ENCODE assay signal across 8 mouse cellular contexts in the genomic region with DNA sequence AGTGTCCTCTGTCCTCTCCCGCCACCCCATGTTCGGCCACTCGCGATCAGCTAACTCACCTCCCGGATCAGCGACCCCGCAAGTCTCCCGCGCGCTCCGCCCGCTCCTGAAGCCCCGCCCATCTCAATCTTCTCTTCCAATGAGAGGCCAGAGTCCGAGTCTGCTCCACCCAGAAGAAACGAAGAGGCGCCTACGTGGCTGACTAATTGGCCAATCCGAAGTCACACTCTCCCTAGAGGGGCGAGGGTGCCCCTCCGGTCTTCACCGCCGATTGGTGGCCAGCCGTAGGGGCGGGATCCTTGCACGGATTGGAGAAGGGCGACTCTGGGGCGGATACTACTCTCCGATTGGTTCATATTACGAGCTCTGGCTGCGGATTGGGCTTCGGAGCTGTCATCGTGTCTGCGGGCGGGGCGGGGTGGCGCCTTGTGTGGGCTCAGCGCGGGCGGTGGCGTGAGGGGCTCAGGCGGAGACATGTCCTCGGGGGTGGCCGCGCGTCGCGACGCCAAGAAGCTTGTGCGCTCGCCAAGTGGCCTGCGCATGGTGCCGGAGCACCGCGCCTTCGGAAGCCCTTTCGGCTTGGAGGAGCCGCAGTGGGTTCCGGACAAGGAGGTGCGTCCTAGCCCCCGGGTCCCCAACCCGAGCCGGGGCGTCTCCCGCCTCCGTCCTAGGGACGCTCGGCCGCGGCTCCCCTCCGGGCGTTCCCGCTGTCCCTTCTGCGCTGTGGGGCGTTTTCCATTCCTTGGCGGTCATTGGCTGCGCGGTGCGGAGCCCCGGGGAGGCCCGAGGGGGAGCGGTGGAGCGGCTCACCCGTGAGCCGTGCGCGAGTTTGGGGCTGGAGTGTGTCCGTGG. TPM values are rescaled to one million over a fixed set of nuclear protein-coding genes. Genes with fewer than 3 reads are reported as not detected.
A peak's percentile ranks its signal among the peaks of the same experiment; 100 is the strongest.
DNase-seq lines count a peak whose midpoint lies in the region; ATAC-seq and TF ChIP-seq lines count a peak whose summit lies in the region.

A gene (minus strand): TSS at position 108 of the 852 bp plus-strand sequence.
A gene (plus strand): TSS at position 405 of the 852 bp plus-strand sequence.

- peak within 1 kb of the TSS; percentile 95 for H3K4me2 ChIP-seq in forebrain, embryonic 15.5 days (replicated peaks)

- no peaks in the 10 kb centered on the region for H3K9me3 ChIP-seq in ES-E14 (ENCODE audit: control insufficient read depth, insufficient read depth, low read depth, low read length)
- no peaks in the 10 kb centered on the region for H3K9me3 ChIP-seq in forebrain, embryonic 15.5 days

- intact Hi-C loops in heart, postnatal 25 days (cut with DNase I) = loop anchor here (5.0 kb wide), 1 partner anchor 57 kb away; a partner anchor contains a TSS

- peak within 1 kb of the TSS; percentile 89 for H3K9ac ChIP-seq in ES-E14 (ENCODE audit: insufficient read depth, low read depth, low read length, poor library complexity, severe bottlenecking)
- H3K9ac ChIP-seq in forebrain, embryonic 15.5 days (replicated peaks) = peak within 1 kb of the TSS; percentile 79

- peaks cover 9 to 24% of the 10 kb centered on the region in 2 experiments; a peak in 3 of 4 replicates for H3K4me1 ChIP-seq in ES-E14 (ENCODE audit: control insufficient read depth in 2 of 2, insufficient read depth in 2 of 2, low read length in 2 of 2, poor library complexity in 1 of 2)
- H3K4me1 ChIP-seq in forebrain, embryonic 15.5 days = peaks cover 44% of the 10 kb centered on the region
- H3K4me1 ChIP-seq in lung, adult 2 months (ENCODE audit: control insufficient read depth, insufficient read depth, low read length) = peaks cover 16% of the 10 kb centered on the region

- WGBS in forebrain, embryonic 15.5 days = under 1% methylated on average over 87 of the region's 87 CpGs
- WGBS in lung, adult 2 months = under 1% methylated on average over 87 of the region's 87 CpGs

- peak; percentile 100 for ATAC-seq in forebrain, embryonic 15.5 days (replicated peaks)
- peak; percentile 94 for ATAC-seq in neutrophil, adult 5-6 weeks (ENCODE audit: extremely low read depth, insufficient number of reproducible peaks, low FRiP score, poor library complexity, severe bottlenecking)

- peak within 1 kb of the TSS; percentile 86 to 100 for H3K4me3 ChIP-seq in ES-E14 (ENCODE audit: insufficient read depth in 1 of 2, low read depth in 1 of 2, low read length in 2 of 2, poor library complexity in 1 of 2, severe bottlenecking in 1 of 2)
- H3K4me3 ChIP-seq in forebrain, embryonic 15.5 days = peak within 1 kb of the TSS; percentile 93
- H3K4me3 ChIP-seq in lung, adult 2 months (replicated peaks; ENCODE audit: extremely low read depth, low read depth, low read length) = peak within 1 kb of the TSS; percentile 72

- TF ChIP-seq CTCF in lung, adult 2 months (IDR thresholded peaks at IDR 0.05; ENCODE audit: insufficient read depth, low read length) = no peak

- no peak within 1 kb of the TSS for H3K27ac ChIP-seq in ES-E14 (ENCODE audit: insufficient read depth, low read depth, low read length, poor library complexity, severe bottlenecking)
- peak within 1 kb of the TSS; percentile 81 for H3K27ac ChIP-seq in forebrain, embryonic 15.5 days (replicated peaks)

- peaks cover 10% of the 10 kb centered on the region; the same call in 1 of the 2 replicates for H3K36me3 ChIP-seq in ES-E14 (ENCODE audit: control insufficient read depth, insufficient read depth, low read length, poor library complexity, severe bottlenecking)
- no peaks in the 10 kb centered on the region for H3K36me3 ChIP-seq in forebrain, embryonic 15.5 days

- no peaks in the 10 kb centered on the region for H3K27me3 ChIP-seq in forebrain, embryonic 15.5 days

- in situ Hi-C loops in ES-E14 (cut with MboI; ENCODE audit: low sequenced_read_pairs in 2 of 2, unreplicated experiment in 2 of 2) = no loop called here

- DNase-seq in ES-E14 (ENCODE audit: low read depth, low spot score) = peak; percentile 99
- DNase-seq in cerebellum, adult 11-12 months = peak; percentile 99
- DNase-seq in heart, postnatal 25 days (ENCODE audit: low spot score) = peak; percentile 99
- peak; percentile 98 to 99 for DNase-seq in layer of hippocampus, adult 18-20 months (ENCODE audit: low spot score in 2 of 2)
- peak; percentile 93 for DNase-seq in lung, adult 2 months
- DNase-seq in thymus, adult 18-20 months = peak; percentile 99

- peak; percentile 91 for TF ChIP-seq POLR2A in lung, adult 2 months (IDR thresholded peaks at IDR 0.05; ENCODE audit: borderline replicate concordance, extremely low read depth, low read depth, low read length)

TF ChIP-seq in ES-E14, 5 proteins besides CTCF, POLR2A, EP300 and RAD21:
- TF ChIP-seq ZNF384 (IDR thresholded peaks at IDR 0.05; ENCODE audit: low read depth, low read length) (no peak), CHD2 (IDR thresholded peaks at IDR 0.05; ENCODE audit: low read depth, low read length) (peak; percentile 89)

RNA-seq across cellular contexts. Expression of the first gene that starts in this region (rescaled TPM):
- 19.8 and 21.8 TPM in 2 replicates for total RNA-seq in ES-E14 (2012; rRNA removed)
- polyA plus RNA-seq in forebrain, embryonic 15.5 days (2015; fragmentation: Nextera tagmentation; extraction: Ambion mirVana) = 4.5 and 4.8 TPM in 2 replicates
- 1 to 10 TPM; 1.9 to 2.2 TPM for total RNA-seq in heart, postnatal 25 days (2021)
- total RNA-seq in layer of hippocampus, adult 18-20 months (2021) = 1 to 10 TPM; 4.0 to 6.0 TPM
- 3.2 and 3.6 TPM in 2 replicates for polyA plus RNA-seq in lung, adult 2 months (2012; rRNA removed)
- total RNA-seq in neutrophil, adult 5-6 weeks (2017) = 0.58 and 0.61 TPM in 2 replicates

RNA-seq across cellular contexts. Expression of the second gene that starts in this region (rescaled TPM):
- total RNA-seq in ES-E14 (2012; rRNA removed) = 27.0 and 33.5 TPM in 2 replicates
- polyA plus RNA-seq in forebrain, embryonic 15.5 days (2015; fragmentation: Nextera tagmentation; extraction: Ambion mirVana) = 39.0 and 41.7 TPM in 2 replicates
- total RNA-seq in heart, postnatal 25 days (2021) = 10 to 100 TPM; 61.1 to 66.7 TPM
- total RNA-seq in layer of hippocampus, adult 18-20 months (2021) = 10 to 100 TPM; 23.4 to 23.8 TPM
- polyA plus RNA-seq in lung, adult 2 months (2012; rRNA removed) = 79.8 and 83.4 TPM in 2 replicates
- 2.3 and 2.9 TPM in 2 replicates for total RNA-seq in neutrophil, adult 5-6 weeks (2017)
